Mouse (Mus musculus): ENCODE measurements at regions not wholly inside any gene's neighbourhood (a gene's known extent, or its start where the extent isn't known, plus 50 kb on each side); places are given as distances from the start of the nearest gene placed in this dataset.

DNA sequence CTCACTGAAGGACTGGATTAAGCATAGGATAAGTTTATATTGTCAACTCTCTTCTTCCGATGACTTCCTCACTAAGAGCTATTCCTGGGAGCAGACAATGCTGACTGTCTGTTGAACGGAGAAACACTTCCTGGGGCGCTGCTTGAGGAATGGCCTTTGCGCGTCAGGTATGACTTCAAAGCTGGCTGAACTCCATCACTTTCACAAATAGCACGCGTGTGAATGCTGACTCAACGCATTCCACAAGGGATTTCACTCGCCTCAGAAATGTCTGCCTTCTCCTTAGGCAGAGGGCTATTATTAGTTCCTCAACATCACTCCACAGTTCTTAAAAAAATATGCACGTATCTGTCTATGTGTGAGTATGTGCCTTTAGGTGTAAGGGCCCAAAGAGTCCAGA, 79.8 kb upstream of the Map4k3 start:
- TF ChIP-seq POLR2A (IDR thresholded peaks at IDR 0.05; ENCODE audit: insufficient read length, low read depth) (no peak), MYOD1 (IDR thresholded peaks at IDR 0.05; ENCODE audit: control insufficient read depth in 1 of 3, insufficient read length in 2 of 3, low read depth in 2 of 3) (no peak), TCF12 (IDR thresholded peaks at IDR 0.05; ENCODE audit: insufficient read depth, poor library complexity, severe bottlenecking) (no peak), MYOG (IDR thresholded peaks at IDR 0.05; ENCODE audit: control insufficient read depth in 1 of 3, insufficient read depth in 1 of 3, insufficient read length in 2 of 3, low read depth in 2 of 3) (no peak), E2F4 (IDR thresholded peaks at IDR 0.05; ENCODE audit: insufficient read depth) (no peak), MAX (IDR thresholded peaks at IDR 0.05; ENCODE audit: low read depth) (no peak), USF1 (IDR thresholded peaks at IDR 0.05; ENCODE audit: low read depth) (no peak), SRF (IDR thresholded peaks at IDR 0.05; ENCODE audit: control insufficient read depth, insufficient read length, low read depth) (no peak), POLR2AphosphoS2 (IDR thresholded peaks at IDR 0.05; ENCODE audit: insufficient read length, low read depth) (no peak), REST (IDR thresholded peaks at IDR 0.05; ENCODE audit: insufficient read depth, insufficient read length) (no peak), CEBPB (IDR thresholded peaks at IDR 0.05; ENCODE audit: insufficient read depth, poor library complexity, severe bottlenecking) (no peak), TCF3 (IDR thresholded peaks at IDR 0.05; ENCODE audit: insufficient read length, low read depth) (no peak)
